Mouse (Mus musculus): Measurements from ENCODE around the gene Gbf1. TPM values are rescaled to one million over a fixed set of nuclear protein-coding genes. Genes with fewer than 3 reads are reported as not detected.

The Gbf1 gene
- polyA plus RNA-seq, 1 experiment = 61.8 TPM

GRCm38 (mm10) chr19:46305432-46306267, 153.3 kb downstream of the Gbf1 start:
- H3K4me3 ChIP-seq = peak overlapping the region; percentile 95
- peaks cover 8% of the 10 kb centered on the region for H3K79me2 ChIP-seq (ENCODE audit: control insufficient read depth, insufficient read depth)
- H3K36me3 ChIP-seq (ENCODE audit: control insufficient read depth, insufficient read depth) = peaks cover 11% of the 10 kb centered on the region
- H3ac ChIP-seq (ENCODE audit: control insufficient read depth, insufficient read length) = peak overlapping the region; percentile 18
- peak overlapping the region; percentile 99 for H3K4me2 ChIP-seq (ENCODE audit: low read depth)
- no peaks in the 10 kb centered on the region for H3K27me3 ChIP-seq (ENCODE audit: control insufficient read depth, insufficient read depth, insufficient read length)
- TF ChIP-seq SRF (IDR thresholded peaks at IDR 0.05; ENCODE audit: control insufficient read depth, insufficient read length, low read depth) (no peak), CEBPB (IDR thresholded peaks at IDR 0.05; ENCODE audit: insufficient read depth, poor library complexity, severe bottlenecking) (no peak), TCF12 (IDR thresholded peaks at IDR 0.05; ENCODE audit: insufficient read depth, poor library complexity, severe bottlenecking) (no peak), MYOD1 (IDR thresholded peaks at IDR 0.05; ENCODE audit: control insufficient read depth in 1 of 3, insufficient read length in 2 of 3, low read depth in 2 of 3) (peak in 1 of 3 experiments; percentile 43), USF1 (IDR thresholded peaks at IDR 0.05; ENCODE audit: low read depth) (no peak), E2F4 (IDR thresholded peaks at IDR 0.05; ENCODE audit: insufficient read depth) (no peak), POLR2AphosphoS2 (IDR thresholded peaks at IDR 0.05; ENCODE audit: insufficient read length, low read depth) (peak; percentile 71), MAX (IDR thresholded peaks at IDR 0.05; ENCODE audit: low read depth) (no peak), MYOG (IDR thresholded peaks at IDR 0.05; ENCODE audit: control insufficient read depth in 1 of 3, insufficient read depth in 1 of 3, insufficient read length in 2 of 3, low read depth in 2 of 3) (peak in 1 of 3 experiments; percentile 31), POLR2A (IDR thresholded peaks at IDR 0.05; ENCODE audit: insufficient read length, low read depth) (peak; percentile 76), REST (IDR thresholded peaks at IDR 0.05; ENCODE audit: insufficient read depth, insufficient read length) (no peak), TCF3 (IDR thresholded peaks at IDR 0.05; ENCODE audit: insufficient read length, low read depth) (no peak)

GRCm38 (mm10) chr19:46306268-46306610, 153.9 kb downstream of the Gbf1 start:
- peaks cover 15% of the 10 kb centered on the region for H3K36me3 ChIP-seq (ENCODE audit: control insufficient read depth, insufficient read depth)
- peaks cover 8% of the 10 kb centered on the region for H3K79me2 ChIP-seq (ENCODE audit: control insufficient read depth, insufficient read depth)
- no peaks in the 10 kb centered on the region for H3K27me3 ChIP-seq (ENCODE audit: control insufficient read depth, insufficient read depth, insufficient read length)
- H3K4me3 ChIP-seq = peak overlapping the region; percentile 95
- peak overlapping the region; percentile 99 for H3K4me2 ChIP-seq (ENCODE audit: low read depth)
- TF ChIP-seq CEBPB (IDR thresholded peaks at IDR 0.05; ENCODE audit: insufficient read depth, poor library complexity, severe bottlenecking) = no peak
- no peak for TF ChIP-seq TCF3 (IDR thresholded peaks at IDR 0.05; ENCODE audit: insufficient read length, low read depth)
- TF ChIP-seq E2F4 (IDR thresholded peaks at IDR 0.05; ENCODE audit: insufficient read depth) = no peak
- no peak for TF ChIP-seq USF1 (IDR thresholded peaks at IDR 0.05; ENCODE audit: low read depth)
- TF ChIP-seq MYOG (IDR thresholded peaks at IDR 0.05; ENCODE audit: control insufficient read depth in 1 of 3, insufficient read depth in 1 of 3, insufficient read length in 2 of 3, low read depth in 2 of 3) = no peak
- TF ChIP-seq POLR2A (IDR thresholded peaks at IDR 0.05; ENCODE audit: insufficient read length, low read depth) = no peak
- TF ChIP-seq MYOD1 (IDR thresholded peaks at IDR 0.05; ENCODE audit: control insufficient read depth in 1 of 3, insufficient read length in 2 of 3, low read depth in 2 of 3) = no peak
- TF ChIP-seq POLR2AphosphoS2 (IDR thresholded peaks at IDR 0.05; ENCODE audit: insufficient read length, low read depth) = no peak
- TF ChIP-seq REST (IDR thresholded peaks at IDR 0.05; ENCODE audit: insufficient read depth, insufficient read length) = no peak
- no peak for TF ChIP-seq TCF12 (IDR thresholded peaks at IDR 0.05; ENCODE audit: insufficient read depth, poor library complexity, severe bottlenecking)
- TF ChIP-seq MAX (IDR thresholded peaks at IDR 0.05; ENCODE audit: low read depth) = no peak
- TF ChIP-seq SRF (IDR thresholded peaks at IDR 0.05; ENCODE audit: control insufficient read depth, insufficient read length, low read depth) = no peak
- H3ac ChIP-seq (ENCODE audit: control insufficient read depth, insufficient read length) = no peak overlapping the region

GRCm38 (mm10) chr19:46306751-46307289, 154.5 kb downstream of the Gbf1 start:
- TF ChIP-seq REST (IDR thresholded peaks at IDR 0.05; ENCODE audit: insufficient read depth, insufficient read length) = no peak
- Histone ChIP-seq H3K79me2 (ENCODE audit: control insufficient read depth, insufficient read depth) (peaks cover 8% of the 10 kb centered on the region), H3K36me3 (ENCODE audit: control insufficient read depth, insufficient read depth) (peaks cover 15% of the 10 kb centered on the region), H3K4me2 (ENCODE audit: low read depth) (peak overlapping the region; percentile 12), H3ac (ENCODE audit: control insufficient read depth, insufficient read length) (no peak overlapping the region), H3K4me3 (peak overlapping the region; percentile 95), H3K27me3 (ENCODE audit: control insufficient read depth, insufficient read depth, insufficient read length) (no peaks in the 10 kb centered on the region)

- Histone ChIP-seq H3K27me3 (ENCODE audit: control insufficient read depth, insufficient read depth, insufficient read length) (no peaks in the 10 kb centered on the region), H3K79me2 (ENCODE audit: control insufficient read depth, insufficient read depth) (peaks cover 8% of the 10 kb centered on the region), H3K4me2 (ENCODE audit: low read depth) (no peak overlapping the region), H3ac (ENCODE audit: control insufficient read depth, insufficient read length) (no peak overlapping the region), H3K4me3 (no peak overlapping the region), H3K36me3 (ENCODE audit: control insufficient read depth, insufficient read depth) (peaks cover 15% of the 10 kb centered on the region)
- no peak for TF ChIP-seq MYOD1 (IDR thresholded peaks at IDR 0.05; ENCODE audit: control insufficient read depth in 1 of 3, insufficient read length in 2 of 3, low read depth in 2 of 3)
- no peak for TF ChIP-seq TCF3 (IDR thresholded peaks at IDR 0.05; ENCODE audit: insufficient read length, low read depth)
- TF ChIP-seq MYOG (IDR thresholded peaks at IDR 0.05; ENCODE audit: control insufficient read depth in 1 of 3, insufficient read depth in 1 of 3, insufficient read length in 2 of 3, low read depth in 2 of 3) = no peak
- TF ChIP-seq USF1 (IDR thresholded peaks at IDR 0.05; ENCODE audit: low read depth) = no peak
- no peak for TF ChIP-seq SRF (IDR thresholded peaks at IDR 0.05; ENCODE audit: control insufficient read depth, insufficient read length, low read depth)
- TF ChIP-seq CEBPB (IDR thresholded peaks at IDR 0.05; ENCODE audit: insufficient read depth, poor library complexity, severe bottlenecking) = no peak
- TF ChIP-seq POLR2A (IDR thresholded peaks at IDR 0.05; ENCODE audit: insufficient read length, low read depth) = no peak
- TF ChIP-seq REST (IDR thresholded peaks at IDR 0.05; ENCODE audit: insufficient read depth, insufficient read length) = no peak
- TF ChIP-seq E2F4 (IDR thresholded peaks at IDR 0.05; ENCODE audit: insufficient read depth) = no peak
- TF ChIP-seq POLR2AphosphoS2 (IDR thresholded peaks at IDR 0.05; ENCODE audit: insufficient read length, low read depth) = no peak
- no peak for TF ChIP-seq TCF12 (IDR thresholded peaks at IDR 0.05; ENCODE audit: insufficient read depth, poor library complexity, severe bottlenecking)
- TF ChIP-seq MAX (IDR thresholded peaks at IDR 0.05; ENCODE audit: low read depth) = no peak
These were observed 155.5 kb downstream of the Gbf1 start for GRCm38 (mm10) chr19:46307781-46308180.
